ENCODE assay signal across 8 mouse cellular contexts in genomic region chr10:128548947-128549681, GRCm38 (mm10). TPM values are rescaled to one million over a fixed set of nuclear protein-coding genes. Genes with fewer than 3 reads are reported as not detected.
A peak's percentile ranks its signal among the peaks of the same experiment; 100 is the strongest.
DNase-seq lines count a peak whose midpoint lies in the region; ATAC-seq and TF ChIP-seq lines count a peak whose summit lies in the region.

Rpl41 (minus strand) TSS chr10:128549305.

- ATAC-seq in G1E (ENCODE audit: extremely low read depth, insufficient number of reproducible peaks, low FRiP score, poor library complexity, severe bottlenecking): peak; percentile 78
- peak; percentile 92 for ATAC-seq in forebrain, embryonic 16.5 days
- peak; percentile 92 for ATAC-seq in lung, embryonic 15.5 days (ENCODE audit: borderline replicate concordance, extremely low read depth, low FRiP score, low TSS enrichment)

- H3K9ac ChIP-seq in forebrain, embryonic 16.5 days (replicated peaks; ENCODE audit: low read depth, low read length): peak within 1 kb of the TSS; percentile 83
- peak within 1 kb of the TSS; percentile 74 for H3K9ac ChIP-seq in lung, embryonic 15.5 days

- 0% methylated on average over 31 of the region's 31 CpGs for WGBS in forebrain, embryonic 16.5 days
- WGBS in lung, embryonic 15.5 days: 0% methylated on average over 31 of the region's 31 CpGs

- H3K27me3 ChIP-seq in G1E (ENCODE audit: insufficient read depth, low read length): no peaks in the 10 kb centered on the region
- no peaks in the 10 kb centered on the region for H3K27me3 ChIP-seq in forebrain, embryonic 16.5 days (replicated peaks; ENCODE audit: control insufficient read depth, insufficient read depth, low read length)
- no peaks in the 10 kb centered on the region for H3K27me3 ChIP-seq in lung, embryonic 15.5 days

- peaks cover 27% of the 10 kb centered on the region for H3K36me3 ChIP-seq in G1E (replicated peaks)
- peaks cover 10% of the 10 kb centered on the region; the same call in 1 of the 2 replicates for H3K36me3 ChIP-seq in forebrain, embryonic 16.5 days (ENCODE audit: control insufficient read depth, insufficient read depth)
- H3K36me3 ChIP-seq in lung, embryonic 15.5 days: peaks cover 16% of the 10 kb centered on the region

- H3K27ac ChIP-seq in forebrain, embryonic 16.5 days (ENCODE audit: low read length): peak within 1 kb of the TSS; percentile 92
- peak within 1 kb of the TSS; percentile 92 for H3K27ac ChIP-seq in lung, embryonic 15.5 days

- H3K4me3 ChIP-seq in G1E (ENCODE audit: low read depth, low read length): peak within 1 kb of the TSS; percentile 82
- H3K4me3 ChIP-seq in forebrain, embryonic 16.5 days (replicated peaks; ENCODE audit: low read length): peak within 1 kb of the TSS; percentile 83
- H3K4me3 ChIP-seq in lung, embryonic 15.5 days: peak within 1 kb of the TSS; percentile 88

- H3K9me3 ChIP-seq in G1E (replicated peaks): no peaks in the 10 kb centered on the region
- no peaks in the 10 kb centered on the region for H3K9me3 ChIP-seq in forebrain, embryonic 16.5 days (ENCODE audit: control insufficient read depth, low read length)
- H3K9me3 ChIP-seq in lung, embryonic 15.5 days: no peaks in the 10 kb centered on the region

- no peak for TF ChIP-seq CTCF in G1E (IDR thresholded peaks at IDR 0.05; ENCODE audit: low read depth, low read length)

- DNase-seq in G1E (ENCODE audit: low spot score): peak; percentile 77
- peak; percentile 92 to 96 for DNase-seq in cerebellum, adult 18-20 months
- peak; percentile 89 to 90 for DNase-seq in heart, postnatal 36 days
- peak; percentile 91 to 93 for DNase-seq in layer of hippocampus, adult 8-10 months (ENCODE audit: low spot score in 2 of 2)
- peak; percentile 91 for DNase-seq in ovary, adult 18-20 months (ENCODE audit: low spot score)
- peak; percentile 97 for DNase-seq in thymus, postnatal 0 days (ENCODE audit: low spot score)

- intact Hi-C loops in heart, postnatal 36 days (cut with DNase I): loop anchor here (5.0 kb wide), 1 partner anchor 137 kb away; the partner anchor contains the start of genes Nabp2 and Rnf41

- peaks cover 39% of the 10 kb centered on the region for H3K4me1 ChIP-seq in G1E (ENCODE audit: insufficient read depth, low read depth, low read length)
- H3K4me1 ChIP-seq in forebrain, embryonic 16.5 days (replicated peaks; ENCODE audit: control insufficient read depth, insufficient read depth, low read length): peaks cover 10% of the 10 kb centered on the region
- H3K4me1 ChIP-seq in lung, embryonic 15.5 days: peaks cover 15% of the 10 kb centered on the region

- peak within 1 kb of the TSS; percentile 80 for H3K4me2 ChIP-seq in forebrain, embryonic 16.5 days (ENCODE audit: low read length)
- H3K4me2 ChIP-seq in lung, embryonic 15.5 days: peak within 1 kb of the TSS; percentile 88

RNA-seq across cellular contexts. Expression of gene Rpl41, which starts in this region (rescaled TPM):
- total RNA-seq in G1E (2014; fragmentation: Nextera tagmentation) (2,429 and 2,736 TPM in 2 replicates), G1E (2017) (5,596 and 6,924 TPM in 2 replicates)
- polyA plus RNA-seq in G1E (2012): 10,155 and 11,415 TPM in 2 replicates
- polyA plus RNA-seq in forebrain, embryonic 16.5 days (2015; fragmentation: Nextera tagmentation; extraction: Ambion mirVana): 2,032 and 2,064 TPM in 2 replicates
- 1,000 to 10,000 TPM; 1,509 to 1,535 TPM for total RNA-seq in heart, postnatal 36 days (2021)
- 1,000 to 10,000 TPM; 1,259 to 1,817 (median 1,529) TPM for total RNA-seq in layer of hippocampus, adult 8-10 months (2022)
- polyA plus RNA-seq in lung, embryonic 15.5 days (2015; fragmentation: Nextera tagmentation; extraction: Ambion mirVana): 3,783 and 4,172 TPM in 2 replicates
- 4,302 and 4,551 TPM in 2 replicates for polyA plus RNA-seq in thymus, postnatal 0 days (2015; fragmentation: Nextera tagmentation; extraction: Ambion mirVana)

Comparison
In these comparisons a context has a peak if more than half of its experiments do, and no peak if none do; other contexts are left out.
1. Peak in every context shown above with its lines: DNase-seq, ATAC-seq, H3K4me3 ChIP-seq and H3K27ac ChIP-seq.